Comparison of ENCODE assay signal across 8 mouse cellular contexts in genomic region chr7:24208282-24208886, GRCm38 (mm10). TPM values are rescaled to one million over a fixed set of nuclear protein-coding genes. Genes with fewer than 3 reads are reported as not detected.
DNase-seq lines count a peak whose midpoint lies in the region; ATAC-seq and TF ChIP-seq lines count a peak whose summit lies in the region.

No protein-coding gene starts in this region.

- TF ChIP-seq CTCF in heart, adult 2 months (IDR thresholded peaks at IDR 0.05) = no peak
- no peak for TF ChIP-seq CTCF in bone marrow macrophage, adult 2 months (IDR thresholded peaks at IDR 0.05; ENCODE audit: low read depth, low read length)

- no peaks in the 10 kb centered on the region for H3K9me3 ChIP-seq in hindbrain, embryonic 10.5 days
- no peaks in the 10 kb centered on the region for H3K9me3 ChIP-seq in liver, embryonic 16.5 days (replicated peaks; ENCODE audit: control insufficient read depth, low read length)

- H3K27ac ChIP-seq in heart, adult 2 months = no peak overlapping the region
- H3K27ac ChIP-seq in bone marrow macrophage, adult 2 months (ENCODE audit: insufficient read depth, low read depth, low read length) = no peak overlapping the region
- peak overlapping the region; percentile 94; the same call in 1 of the 2 replicates for H3K27ac ChIP-seq in hindbrain, embryonic 10.5 days
- H3K27ac ChIP-seq in liver, embryonic 16.5 days (ENCODE audit: low read length) = no peak overlapping the region

- no peaks in the 10 kb centered on the region for H3K27me3 ChIP-seq in heart, adult 2 months (ENCODE audit: control insufficient read depth, insufficient read depth, low read length)
- no peaks in the 10 kb centered on the region for H3K27me3 ChIP-seq in hindbrain, embryonic 10.5 days (ENCODE audit: insufficient read depth, poor library complexity, severe bottlenecking)
- no peaks in the 10 kb centered on the region for H3K27me3 ChIP-seq in liver, embryonic 16.5 days (ENCODE audit: control insufficient read depth, insufficient read depth, low read depth, low read length)

- DNase-seq in heart, adult 2 months = no peak
- DNase-seq in heart, postnatal 25 days (ENCODE audit: low spot score) = no peak
- no peak for DNase-seq in hindbrain, embryonic 10.5 days (ENCODE audit: low spot score)
- DNase-seq in retina, embryonic 14.5 days (ENCODE audit: low spot score) = no peak
- DNase-seq in gastrocnemius, postnatal 14 days = no peak
- no peak for DNase-seq in kidney, postnatal 10 days

- peak overlapping the region; percentile 60 for H3K4me3 ChIP-seq in heart, adult 2 months
- peak overlapping the region; percentile 96; the same call in 1 of the 2 replicates for H3K4me3 ChIP-seq in bone marrow macrophage, adult 2 months (ENCODE audit: insufficient read depth, low read length)
- H3K4me3 ChIP-seq in hindbrain, embryonic 10.5 days = peak overlapping the region; percentile 67
- peak overlapping the region; percentile 57 for H3K4me3 ChIP-seq in liver, embryonic 16.5 days (ENCODE audit: low read depth, low read length)

- WGBS in heart, adult 2 months = 53% methylated on average over 7 of the region's 7 CpGs
- WGBS in hindbrain, embryonic 10.5 days = 58% methylated on average over 7 of the region's 7 CpGs
- WGBS in liver, embryonic 16.5 days (ENCODE audit: insufficient replicate concordance) = 49% methylated on average over 7 of the region's 7 CpGs

- TF ChIP-seq POLR2A in heart, adult 2 months (IDR thresholded peaks at IDR 0.05; ENCODE audit: insufficient read depth, low read depth, low read length) = no peak
- no peak for TF ChIP-seq POLR2A in bone marrow macrophage, adult 2 months (IDR thresholded peaks at IDR 0.05; ENCODE audit: borderline replicate concordance, low read depth, low read length)

- 0 out of 2 replicates have a peak, but pooled peaks cover 2% of the 10 kb centered on the region for H3K36me3 ChIP-seq in heart, adult 2 months (ENCODE audit: control insufficient read depth, insufficient read depth, low read length)
- peaks cover 30% of the 10 kb centered on the region for H3K36me3 ChIP-seq in hindbrain, embryonic 10.5 days
- H3K36me3 ChIP-seq in liver, embryonic 16.5 days (ENCODE audit: control insufficient read depth, insufficient read depth) = no peaks in the 10 kb centered on the region

- no peak for TF ChIP-seq EP300 in heart, adult 2 months (IDR thresholded peaks at IDR 0.05; ENCODE audit: insufficient read depth, low read depth, low read length)

- ATAC-seq in liver, embryonic 16.5 days (ENCODE audit: low read depth) = no peak

- intact Hi-C loops in heart, adult 2 months (cut with DNase I) = loop anchor here (2.0 to 5.0 kb wide), 5 partner anchors 59 to 128 kb away; partner anchors contain the start of genes Zfp112, Zfp180 and Zfp94
- intact Hi-C loops in heart, postnatal 25 days (cut with DNase I) = loop anchor here (5.0 kb wide), 4 partner anchors 49 to 109 kb away; partner anchors contain the start of genes Zfp112, Zfp235 and Zfp94
- intact Hi-C loops in gastrocnemius, postnatal 14 days (cut with DNase I; ENCODE audit: low total_unique reads) = no loop called here

- no peaks in the 10 kb centered on the region for H3K79me2 ChIP-seq in heart, adult 2 months (replicated peaks; ENCODE audit: control insufficient read depth, insufficient read depth, low read length)

- H3K9ac ChIP-seq in heart, adult 2 months (ENCODE audit: low read depth, low read length) = no peak overlapping the region; the same call in 1 of the 2 replicates
- no peak overlapping the region for H3K9ac ChIP-seq in liver, embryonic 16.5 days (ENCODE audit: low read depth, low read length)

- peaks cover 2% of the 10 kb centered on the region for H3K4me1 ChIP-seq in heart, adult 2 months (ENCODE audit: control insufficient read depth, insufficient read depth, low read length)
- peaks cover 6% of the 10 kb centered on the region for H3K4me1 ChIP-seq in bone marrow macrophage, adult 2 months (ENCODE audit: control insufficient read depth, insufficient read depth, low read length)
- H3K4me1 ChIP-seq in hindbrain, embryonic 10.5 days (replicated peaks) = peaks cover 8% of the 10 kb centered on the region
- H3K4me1 ChIP-seq in liver, embryonic 16.5 days (ENCODE audit: control insufficient read depth, low read depth, low read length) = peaks cover 2% of the 10 kb centered on the region

- peak overlapping the region; percentile 59 for H3K4me2 ChIP-seq in liver, embryonic 16.5 days (ENCODE audit: low read depth, low read length)

RNA-seq across cellular contexts. Expression of gene Zfp111, which starts 2.9 kb away (rescaled TPM):
- total RNA-seq in heart, adult 2 months (2021) = 1 to 10 TPM; 3.2 to 3.6 TPM
- polyA plus RNA-seq in heart, adult 2 months (2012; rRNA removed) = 1.1 and 1.6 TPM in 2 replicates
- 1 to 10 TPM; 3.6 to 4.0 TPM for total RNA-seq in heart, postnatal 25 days (2021)
- polyA plus RNA-seq in bone marrow macrophage, adult 2 months (2012; ENCODE audit: insufficient read depth, insufficient read length, missing spikeins) = 7.4 and 8.7 TPM in 2 replicates
- polyA plus RNA-seq in hindbrain, embryonic 10.5 days (2016; fragmentation: Nextera tagmentation; extraction: Ambion mirVana) = 9.2 and 10.5 TPM in 2 replicates
- polyA plus RNA-seq in liver, embryonic 16.5 days (2015; fragmentation: Nextera tagmentation; extraction: Ambion mirVana) = 1.2 and 1.9 TPM in 2 replicates
- 1 to 10 TPM; 3.6 to 4.7 TPM for total RNA-seq in gastrocnemius, postnatal 14 days (2021)

RNA-seq across cellular contexts. Expression of gene Zfp109, which starts 29.0 kb away (rescaled TPM):
- 1 to 10 TPM; 1.8 to 2.1 TPM for total RNA-seq in heart, adult 2 months (2021)
- polyA plus RNA-seq in heart, adult 2 months (2012; rRNA removed) = 0.80 and 1.5 TPM in 2 replicates
- 1 to 10 TPM; 1.7 to 2.1 TPM for total RNA-seq in heart, postnatal 25 days (2021)
- polyA plus RNA-seq in bone marrow macrophage, adult 2 months (2012; ENCODE audit: insufficient read depth, insufficient read length, missing spikeins) = 2.5 and 3.1 TPM in 2 replicates
- 4.9 and 5.8 TPM in 2 replicates for polyA plus RNA-seq in hindbrain, embryonic 10.5 days (2016; fragmentation: Nextera tagmentation; extraction: Ambion mirVana)
- polyA plus RNA-seq in liver, embryonic 16.5 days (2015; fragmentation: Nextera tagmentation; extraction: Ambion mirVana) = 1.1 and 1.2 TPM in 2 replicates
- 1 to 10 TPM; 1.5 to 1.7 TPM for total RNA-seq in gastrocnemius, postnatal 14 days (2021)

RNA-seq across cellular contexts. Expression of gene Zfp114, which starts 33.5 kb away (rescaled TPM):
- under 1 TPM; 0.16 TPM for total RNA-seq in heart, adult 2 months (2021)
- polyA plus RNA-seq in heart, adult 2 months (2012; rRNA removed) = 0.06 and 0.10 TPM in 2 replicates
- total RNA-seq in heart, postnatal 25 days (2021) = under 1 TPM; 0.14 to 0.44 TPM
- 0.50 TPM in 1 of 2 replicates, not detected in the other for polyA plus RNA-seq in bone marrow macrophage, adult 2 months (2012; ENCODE audit: insufficient read depth, insufficient read length, missing spikeins)
- 3.9 and 5.1 TPM in 2 replicates for polyA plus RNA-seq in hindbrain, embryonic 10.5 days (2016; fragmentation: Nextera tagmentation; extraction: Ambion mirVana)
- 0.44 TPM in 2 replicates for polyA plus RNA-seq in liver, embryonic 16.5 days (2015; fragmentation: Nextera tagmentation; extraction: Ambion mirVana)
- total RNA-seq in gastrocnemius, postnatal 14 days (2021) = under 1 TPM in 1 of 2 experiments, not detected in 1; 0.51 TPM

RNA-seq across cellular contexts. Expression of gene Zfp108, which starts 46.2 kb away (rescaled TPM):
- 1 to 10 TPM; 1.4 to 1.8 TPM for total RNA-seq in heart, adult 2 months (2021)
- polyA plus RNA-seq in heart, adult 2 months (2012; rRNA removed) = 0.70 and 1.4 TPM in 2 replicates
- 1 to 10 TPM; 1.7 to 1.8 TPM for total RNA-seq in heart, postnatal 25 days (2021)
- 1.9 TPM in 2 replicates for polyA plus RNA-seq in bone marrow macrophage, adult 2 months (2012; ENCODE audit: insufficient read depth, insufficient read length, missing spikeins)
- polyA plus RNA-seq in hindbrain, embryonic 10.5 days (2016; fragmentation: Nextera tagmentation; extraction: Ambion mirVana) = 2.3 and 2.6 TPM in 2 replicates
- polyA plus RNA-seq in liver, embryonic 16.5 days (2015; fragmentation: Nextera tagmentation; extraction: Ambion mirVana) = 0.49 and 0.51 TPM in 2 replicates
- total RNA-seq in gastrocnemius, postnatal 14 days (2021) = 1 to 10 TPM; 1.4 TPM
